Mouse (Mus musculus) intestine, embryonic 16.5 days (tissue): ENCODE measurements around the gene Syt11. TPM values are rescaled to one million over a fixed set of nuclear protein-coding genes. Genes with fewer than 3 reads are reported as not detected.
"Not testable (repeated sequence)": the region's sequence is repeated elsewhere in the genome, so short reads cannot be mapped to it uniquely, and the experiment has no call there.

Experiments used
- ATAC-seq: fragments of 200-750 bp; cut with Nextera tagmentation; 2 replicates; pipeline ENCODE4 v1.8.0; 2017; ENCODE audit warnings: moderate TSS enrichment, moderate library complexity
- H3K27ac ChIP-seq: fragments of 300-500 bp; sonication (generic); 2 replicates; pipeline ENCODE4 v1.5.1; 2014; ENCODE audit warnings: mild to moderate bottlenecking, low read length
- H3K27me3 ChIP-seq: fragments of 300-500 bp; sonication (generic); replicated peaks from 2 replicates; pipeline ENCODE4 v1.6.1; 2014; ENCODE audit warnings: low read length, control low read depth, mixed read lengths; ENCODE audit not compliant: control insufficient read depth, insufficient read depth
- H3K36me3 ChIP-seq: fragments of 300-500 bp; sonication (generic); 2 replicates; pipeline ENCODE4 v1.6.1; 2014; ENCODE audit warnings: low read length, control low read depth; ENCODE audit not compliant: control insufficient read depth, insufficient read depth
- H3K4me1 ChIP-seq: fragments of 300-500 bp; sonication (generic); 2 replicates; pipeline ENCODE4 v1.6.1; 2014; ENCODE audit warnings: low read length, control low read depth, mixed read lengths; ENCODE audit not compliant: control insufficient read depth, insufficient read depth
- H3K4me2 ChIP-seq: fragments of 300-500 bp; sonication (generic); 2 replicates; pipeline ENCODE4 v1.6.1; 2014; ENCODE audit warnings: low read depth, low read length, control low read depth
- H3K4me3 ChIP-seq: fragments of 300-500 bp; sonication (generic); 2 replicates; pipeline ENCODE4 v1.5.1; 2014; ENCODE audit warnings: mild to moderate bottlenecking, low read length
- H3K9ac ChIP-seq: fragments of 300-500 bp; sonication (generic); 2 replicates; pipeline ENCODE4 v1.6.1; 2014; ENCODE audit warnings: low read depth, low read length
- H3K9me3 ChIP-seq: fragments of 300-500 bp; sonication (generic); 2 replicates; pipeline ENCODE4 v1.6.1; 2016; ENCODE audit warnings: low read length, control low read depth; ENCODE audit not compliant: control insufficient read depth
- WGBS: fragments of 180-500 bp; shearing (Covaris S2); extraction: QIAGEN DNeasy Blood & Tissue Kit; methylation state at CpG from one replicate; pipeline ENCODE4 v1.1.7; 2014; 5-methylcytosine and 5-hydroxymethylcytosine counted together
- polyA plus RNA-seq: library from polyadenylated mRNA; unstranded; fragments of >200 nt; fragmentation: Nextera tagmentation; extraction: Ambion mirVana; gene quantifications from 2 replicates; pipeline ENCODE4 v1.2.1, GENCODE M21; 2015

Syt11 gene
- polyA plus RNA-seq, 1 experiment from 2014 or later, result 18.8 TPM

DNA sequence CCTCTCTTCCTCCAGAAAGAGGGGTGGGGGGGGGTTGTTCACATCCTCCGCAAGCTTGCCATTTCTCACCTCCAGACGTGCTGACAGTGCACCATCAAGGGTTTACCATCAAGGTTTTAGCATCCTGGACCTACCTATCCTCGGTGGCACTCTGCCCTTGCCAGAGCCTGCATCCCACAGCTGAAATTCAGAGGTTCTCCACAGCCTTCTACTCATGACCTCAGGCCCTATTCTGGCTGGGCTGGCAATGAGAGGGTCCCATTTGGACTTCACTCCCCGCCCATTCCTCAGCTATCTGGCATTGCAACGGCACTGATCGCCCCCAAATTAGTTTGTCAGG lies 3.1 kb downstream of the Syt11 start:
- H3K9me3 ChIP-seq, H3K4me1 ChIP-seq, H3K27ac ChIP-seq, H3K36me3 ChIP-seq, H3K27me3 ChIP-seq: not testable (repeated sequence)
- WGBS, result 23% methylated on average over 3 of the region's 6 CpGs
- peak overlapping the region; percentile 43 for H3K4me2 ChIP-seq
- peak; percentile 9 for ATAC-seq
- 0 out of 2 replicates have a peak overlapping the region, but pooled peaks have one; percentile 37 for H3K9ac ChIP-seq
- H3K4me3 ChIP-seq, result peak overlapping the region; percentile 33

DNA sequence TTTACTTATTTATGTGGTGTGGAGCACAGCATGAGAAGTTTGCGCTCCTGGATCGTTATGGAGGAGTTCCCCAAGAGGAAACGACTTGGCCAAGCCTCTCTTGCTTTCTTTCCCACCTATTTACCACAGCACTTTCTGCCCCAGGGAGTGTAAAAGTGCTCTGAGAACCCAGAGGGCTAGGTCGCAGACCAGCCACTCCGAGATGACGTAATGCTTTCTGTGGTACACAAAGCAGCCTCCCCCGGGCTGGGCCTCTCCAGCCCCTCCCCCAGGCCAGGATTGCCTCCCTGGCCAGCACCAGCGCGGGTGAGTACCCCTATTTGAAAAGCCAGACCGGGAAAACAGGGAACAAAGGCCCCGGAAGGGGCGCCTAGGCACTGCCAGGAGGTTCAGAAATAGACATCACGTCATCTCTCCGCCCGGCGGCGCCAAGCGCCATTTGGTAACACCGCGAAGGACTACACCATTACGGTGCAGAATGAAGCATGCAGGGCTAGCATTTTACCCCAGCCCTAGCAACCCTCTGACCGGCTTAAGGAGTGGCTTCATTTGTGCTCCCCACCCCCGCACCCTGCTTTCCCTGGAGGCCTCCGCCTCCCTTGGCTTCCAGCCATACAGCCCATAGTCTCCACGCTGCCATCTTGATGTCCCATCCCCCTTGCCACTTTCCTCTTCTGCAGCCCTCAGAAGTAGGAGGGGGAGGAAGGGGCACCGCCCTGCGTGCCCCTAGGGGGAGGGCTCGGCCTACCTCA lies 3.6 kb downstream of the Syt11 start:
- not testable (repeated sequence) for H3K27me3 ChIP-seq, H3K9me3 ChIP-seq, H3K36me3 ChIP-seq, H3K4me1 ChIP-seq
- peak overlapping the region; percentile 43 for H3K4me2 ChIP-seq
- H3K4me3 ChIP-seq, result peak overlapping the region; percentile 33
- H3K9ac ChIP-seq, result 0 out of 2 replicates have a peak overlapping the region, but pooled peaks have one; percentile 37
- peak; percentile 64 for ATAC-seq
- WGBS, result 1% methylated on average over 15 of the region's 28 CpGs
- H3K27ac ChIP-seq, result peak overlapping the region; percentile 23; the same call in 1 of the 2 replicates

DNA sequence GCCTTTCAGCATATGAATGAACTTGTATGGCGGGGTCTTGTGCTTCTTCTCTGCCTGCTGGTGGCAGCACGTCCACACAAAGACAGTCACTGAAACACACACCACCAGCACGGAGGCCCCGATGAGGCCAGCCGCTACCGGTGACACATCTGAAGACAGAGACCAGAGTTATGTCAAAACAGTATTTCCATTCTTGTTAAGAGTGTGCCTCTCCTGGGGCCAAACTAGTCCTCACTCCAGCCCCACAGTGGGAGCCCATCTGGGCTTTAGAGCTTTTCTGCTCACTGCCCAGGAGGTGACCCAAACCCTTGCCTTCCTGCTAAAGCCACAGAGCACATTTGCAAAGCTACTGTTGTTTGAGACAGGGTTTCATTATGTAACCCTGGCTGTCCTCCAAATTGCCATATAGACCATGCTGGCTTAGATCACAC lies 12.5 kb downstream of the Syt11 start:
- WGBS, result 54% methylated on average over 6 of the region's 6 CpGs

DNA sequence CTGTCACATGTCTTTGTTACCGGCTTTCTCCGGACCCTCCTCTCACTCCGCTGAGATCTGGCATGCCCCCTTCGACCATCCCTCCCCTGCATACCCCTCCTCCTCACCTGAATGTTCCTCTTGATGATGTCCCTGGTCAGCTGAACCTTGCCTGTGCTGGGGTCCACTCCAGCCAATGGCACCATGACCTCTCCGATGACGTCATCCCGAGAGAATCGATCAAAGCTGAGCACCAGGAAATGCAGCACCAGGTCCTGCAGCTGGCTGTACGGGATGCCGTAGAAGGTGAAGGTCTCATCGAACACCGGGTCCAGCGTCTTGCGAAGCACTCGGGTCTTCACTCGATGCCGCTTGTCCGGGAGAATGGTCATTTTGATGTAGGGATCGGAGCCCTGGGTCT lies 13.3 kb downstream of the Syt11 start:
- Histone ChIP-seq H3K4me1 (peaks cover 15% of the 10 kb centered on the region), H3K9me3 (no peaks in the 10 kb centered on the region), H3K27ac (no peak overlapping the region), H3K27me3 (no peaks in the 10 kb centered on the region), H3K4me2 (no peak overlapping the region), H3K36me3 (no peaks in the 10 kb centered on the region), H3K9ac (no peak overlapping the region), H3K4me3 (no peak overlapping the region)
- no peak for ATAC-seq
- WGBS, result 88% methylated on average over 19 of the region's 19 CpGs

More for the DNA sequence above, 12.5 kb downstream of the Syt11 start:
- no peaks in the 10 kb centered on the region for H3K27me3 ChIP-seq
- no peaks in the 10 kb centered on the region for H3K9me3 ChIP-seq
- no peak for ATAC-seq
- H3K4me1 ChIP-seq, result peaks cover 13% of the 10 kb centered on the region
- no peak overlapping the region; the same call in 1 of the 2 replicates for H3K9ac ChIP-seq
- no peak overlapping the region for H3K4me3 ChIP-seq
- H3K36me3 ChIP-seq, result no peaks in the 10 kb centered on the region
- H3K27ac ChIP-seq, result no peak overlapping the region
- no peak overlapping the region for H3K4me2 ChIP-seq

DNA sequence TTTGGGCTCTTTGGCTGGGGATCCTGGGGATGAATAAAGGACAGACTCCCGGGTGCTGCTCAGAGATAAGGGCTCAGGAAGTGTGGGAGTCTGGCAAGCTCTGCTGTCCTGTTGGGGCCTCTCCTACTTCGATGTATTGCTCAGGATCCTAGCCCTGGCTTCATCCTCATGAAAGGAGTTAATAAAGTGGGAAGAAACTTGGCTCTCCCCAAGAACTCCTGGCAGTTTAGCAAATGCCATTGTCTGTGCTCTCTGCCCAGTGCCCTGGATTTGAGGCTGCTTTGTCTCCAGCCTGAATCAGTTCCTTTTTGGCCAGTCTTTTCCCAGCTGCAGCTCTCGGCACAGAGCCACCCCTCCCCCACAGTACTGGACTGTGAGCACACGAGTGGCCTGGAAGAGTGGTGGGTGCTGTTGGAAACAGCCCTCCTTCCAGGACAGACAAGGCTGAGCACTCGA lies 16.9 kb downstream of the Syt11 start:
- Histone ChIP-seq H3K27me3 (no peaks in the 10 kb centered on the region), H3K4me2 (0 out of 2 replicates have a peak overlapping the region, but pooled peaks have one; percentile 5), H3K36me3 (no peaks in the 10 kb centered on the region), H3K9me3 (no peaks in the 10 kb centered on the region), H3K9ac (peak overlapping the region; percentile 12), H3K27ac (peak overlapping the region; percentile 73), H3K4me3 (no peak overlapping the region), H3K4me1 (peaks cover 15% of the 10 kb centered on the region)
- ATAC-seq, result peak; percentile 72
- WGBS, result 21% methylated on average over 5 of the region's 5 CpGs

DNA sequence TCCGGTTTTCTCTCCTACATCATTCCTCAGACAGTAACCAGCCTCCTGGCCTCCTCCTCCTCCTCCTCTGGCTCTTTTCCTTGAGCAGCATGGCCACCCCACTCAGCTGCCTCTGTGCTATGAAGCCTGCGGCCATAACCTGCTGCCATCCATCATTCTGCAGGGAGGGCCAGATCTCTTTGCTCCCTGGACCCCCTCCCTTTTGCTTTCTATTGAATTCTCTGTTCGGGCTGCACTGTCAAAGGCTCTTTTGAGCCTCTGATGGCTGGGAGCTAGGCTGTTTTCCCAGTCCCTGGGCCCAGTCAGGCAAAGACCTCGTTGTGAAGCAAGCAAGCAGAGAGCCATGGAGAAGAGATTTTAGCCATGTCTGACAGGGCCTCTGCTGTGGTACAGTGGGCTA lies 18.7 kb downstream of the Syt11 start:
- WGBS, result 41% methylated on average over 4 of the region's 4 CpGs
- H3K4me3 ChIP-seq, result no peak overlapping the region
- H3K36me3 ChIP-seq, result no peaks in the 10 kb centered on the region
- peak overlapping the region; percentile 11; the same call in 1 of the 2 replicates for H3K27ac ChIP-seq
- no peaks in the 10 kb centered on the region for H3K9me3 ChIP-seq
- no peaks in the 10 kb centered on the region for H3K27me3 ChIP-seq
- 0 out of 2 replicates have a peak, but pooled peaks have one; percentile 18 for ATAC-seq
- H3K4me1 ChIP-seq, result peaks cover 15% of the 10 kb centered on the region
- H3K9ac ChIP-seq, result no peak overlapping the region
- H3K4me2 ChIP-seq, result no peak overlapping the region

DNA sequence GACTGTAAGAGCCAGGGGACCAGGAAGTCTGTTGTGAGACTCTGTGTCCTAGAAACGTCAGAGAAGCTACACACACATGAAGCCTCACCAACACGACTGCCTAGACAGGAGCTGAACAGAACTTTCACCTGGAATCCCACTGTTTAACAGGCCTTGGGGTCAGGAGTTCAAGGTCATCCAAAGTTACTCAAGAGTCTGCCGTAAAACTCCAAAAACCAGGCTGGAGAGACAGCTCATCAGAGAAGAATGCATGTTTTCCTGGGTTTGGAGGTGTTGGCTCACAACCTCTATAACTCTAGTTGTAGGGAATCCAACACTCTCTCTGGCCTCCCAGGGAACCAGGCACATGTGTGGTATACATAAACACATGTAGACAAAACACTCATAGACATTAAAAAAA lies 19.4 kb downstream of the Syt11 start:
- H3K9me3 ChIP-seq, result no peaks in the 10 kb centered on the region
- H3K4me2 ChIP-seq, result no peak overlapping the region
- H3K36me3 ChIP-seq, result no peaks in the 10 kb centered on the region
- no peak overlapping the region for H3K4me3 ChIP-seq
- H3K27ac ChIP-seq, result 0 out of 2 replicates have a peak overlapping the region, but pooled peaks have one; percentile 4
- ATAC-seq, result no peak
- 30% methylated on average over 3 of the region's 3 CpGs for whole genome bisulfite sequencing
- no peaks in the 10 kb centered on the region for H3K27me3 ChIP-seq
- peaks cover 15% of the 10 kb centered on the region for H3K4me1 ChIP-seq
- no peak overlapping the region for H3K9ac ChIP-seq

DNA sequence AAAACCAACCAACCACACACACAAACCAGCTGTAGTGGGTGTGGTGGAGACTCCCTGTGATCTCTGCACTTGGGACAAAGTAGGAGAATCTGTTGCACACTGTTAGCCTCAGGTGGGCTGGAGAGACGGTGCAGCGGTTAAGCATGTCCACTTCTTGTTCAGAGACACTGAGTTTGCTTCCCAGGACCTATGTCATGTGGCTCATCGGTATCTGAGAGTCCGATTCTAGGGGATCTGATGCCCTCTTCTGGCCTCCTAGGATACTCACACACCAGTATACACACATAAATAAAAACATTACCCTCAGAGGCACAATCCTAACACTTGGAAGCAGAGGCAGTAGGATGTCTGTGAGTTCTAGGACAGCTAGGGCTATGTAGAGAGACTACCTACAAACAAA lies 20.7 kb downstream of the Syt11 start:
- H3K4me1 ChIP-seq, result peaks cover 15% of the 10 kb centered on the region
- H3K9me3 ChIP-seq, result no peaks in the 10 kb centered on the region
- WGBS, result 65% methylated on average over 4 of the region's 4 CpGs
- H3K36me3 ChIP-seq, result no peaks in the 10 kb centered on the region
- ATAC-seq, result 0 out of 2 replicates have a peak, but pooled peaks have one; percentile 57
- H3K27me3 ChIP-seq, result no peaks in the 10 kb centered on the region
- H3K4me2 ChIP-seq, result no peak overlapping the region
- no peak overlapping the region for H3K4me3 ChIP-seq
- H3K9ac ChIP-seq, result no peak overlapping the region
- H3K27ac ChIP-seq, result no peak overlapping the region

DNA sequence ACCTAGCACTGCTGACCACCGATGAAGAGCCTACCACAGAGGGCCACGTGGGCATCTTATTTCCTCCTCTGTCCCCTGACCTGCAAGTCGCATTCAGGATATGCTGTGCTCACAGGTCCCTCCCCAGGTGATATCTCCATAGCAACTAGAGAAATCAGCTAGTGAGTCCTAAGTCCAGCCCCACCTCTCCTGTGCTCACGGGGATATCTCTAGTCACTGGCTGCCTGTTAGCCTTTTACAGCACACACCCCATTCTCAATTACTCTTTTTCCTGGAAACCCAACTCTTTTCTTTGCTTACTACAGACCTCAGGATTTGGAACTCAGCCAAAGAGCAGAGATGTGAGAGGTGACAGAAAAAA lies 28.1 kb downstream of the Syt11 start:
- peak overlapping the region; percentile 86 for H3K27ac ChIP-seq
- peaks cover 6% of the 10 kb centered on the region for H3K9me3 ChIP-seq
- H3K36me3 ChIP-seq, result 0 out of 2 replicates have a peak, but pooled peaks cover 5% of the 10 kb centered on the region
- H3K27me3 ChIP-seq, result no peaks in the 10 kb centered on the region
- H3K4me2 ChIP-seq, result no peak overlapping the region
- WGBS, result 67% methylated on average over 4 of the region's 4 CpGs
- no peak overlapping the region for H3K9ac ChIP-seq
- peak; percentile 98 for ATAC-seq
- H3K4me3 ChIP-seq, result no peak overlapping the region
- H3K4me1 ChIP-seq, result no peaks in the 10 kb centered on the region
